Mouse (Mus musculus) frontal cortex, postnatal 14 days (tissue): Measurements from ENCODE around the gene Ppp1r32.

ENCODE experiments used
- DNase-seq, 2 experiments: peaks; one replicate each; pipeline ENCODE4 v3.0.0; 2022; ENCODE audit warnings: low spot score in 2 of 2

Gene Ppp1r32

GRCm38 (mm10) chr19:10458096-10458495 lies 24.6 kb downstream of the Ppp1r32 start:
- DNase-seq, result no peak

GRCm38 (mm10) chr19:10457484-10457800 lies 25.3 kb downstream of the Ppp1r32 start:
- no peak for DNase-seq

- DNase-seq, result peak in 1 of 2 experiments; percentile 62
Observed at GRCm38 (mm10) chr19:10456752-10457483, 25.8 kb downstream of the Ppp1r32 start, which contains the start of gene Lrrc10b. Gene Lrrc10b, minus strand, starts transcription at chr19:10457473.

- no peak for DNase-seq
Observed at GRCm38 (mm10) chr19:10455437-10455806, 27.3 kb downstream of the Ppp1r32 start.

- no peak for DNase-seq
Observed at GRCm38 (mm10) chr19:10454718-10455436, 27.9 kb downstream of the Ppp1r32 start.

- DNase-seq, result peak in 1 of 2 experiments; percentile 76
Observed at GRCm38 (mm10) chr19:10449708-10450107, 33.0 kb downstream of the Ppp1r32 start.

- DNase-seq, result no peak
Observed at GRCm38 (mm10) chr19:10449190-10449589, 33.5 kb downstream of the Ppp1r32 start.

- DNase-seq, result no peak
Observed at GRCm38 (mm10) chr19:10448275-10448674, 34.5 kb downstream of the Ppp1r32 start.

- DNase-seq, result no peak
Observed at GRCm38 (mm10) chr19:10444685-10445369, 37.9 kb downstream of the Ppp1r32 start.

- DNase-seq, result no peak
Observed at GRCm38 (mm10) chr19:10437521-10437920, 45.2 kb downstream of the Ppp1r32 start.

GRCm38 (mm10) chr19:10436726-10437125 lies 46.0 kb downstream of the Ppp1r32 start:
- no peak for DNase-seq

- peak in 1 of 2 experiments; percentile 65 for DNase-seq
Observed at GRCm38 (mm10) chr19:10435908-10436307, 46.8 kb downstream of the Ppp1r32 start.

GRCm38 (mm10) chr19:10434927-10435326 lies 47.8 kb downstream of the Ppp1r32 start:
- no peak for DNase-seq

GRCm38 (mm10) chr19:10433879-10434540 lies 48.7 kb downstream of the Ppp1r32 start:
- no peak for DNase-seq

- DNase-seq, result no peak
Observed at GRCm38 (mm10) chr19:10433225-10433624, 49.5 kb downstream of the Ppp1r32 start.

- DNase-seq, result no peak
Observed at GRCm38 (mm10) chr19:10431841-10432240, 50.9 kb downstream of the Ppp1r32 start.

GRCm38 (mm10) chr19:10431410-10431809 lies 51.3 kb downstream of the Ppp1r32 start:
- DNase-seq, result no peak

- DNase-seq, result no peak
Observed at GRCm38 (mm10) chr19:10429371-10429770, 53.4 kb downstream of the Ppp1r32 start.

- DNase-seq, result no peak
Observed at GRCm38 (mm10) chr19:10427431-10427830, 55.3 kb downstream of the Ppp1r32 start.

GRCm38 (mm10) chr19:10426793-10427192 lies 55.9 kb downstream of the Ppp1r32 start:
- DNase-seq, result no peak

- no peak for DNase-seq
Observed at GRCm38 (mm10) chr19:10426312-10426711, 56.4 kb downstream of the Ppp1r32 start.
